Mouse (Mus musculus) hindbrain, embryonic 12.5 days (tissue): ENCODE data around the gene F13b. TPM values are rescaled to one million over a fixed set of nuclear protein-coding genes. Genes with fewer than 3 reads are reported as not detected.

Experiments used
- ATAC-seq: fragments of 200-750 bp; cut with Nextera tagmentation; 2 replicates; pipeline ENCODE4 v1.8.0; 2017; ENCODE audit warnings: moderate TSS enrichment; ENCODE audit not compliant: low FRiP score
- H3K27ac ChIP-seq: fragments of 300-500 bp; sonication (generic); 2 replicates; pipeline ENCODE4 v1.5.1; 2016; ENCODE audit warnings: mild to moderate bottlenecking
- H3K27me3 ChIP-seq: fragments of 300-500 bp; sonication (generic); 2 replicates; pipeline ENCODE4 v1.6.1; 2016; ENCODE audit warnings: mild to moderate bottlenecking
- H3K36me3 ChIP-seq: fragments of 300-500 bp; sonication (generic); 2 replicates; pipeline ENCODE4 v1.6.1; 2016; ENCODE audit warnings: mild to moderate bottlenecking
- H3K4me1 ChIP-seq: fragments of 300-500 bp; sonication (generic); 2 replicates; pipeline ENCODE4 v1.6.1; 2016
- H3K4me2 ChIP-seq: fragments of 300-500 bp; sonication (generic); replicated peaks from 2 replicates; pipeline ENCODE4 v1.6.1; 2016; ENCODE audit warnings: mild to moderate bottlenecking
- H3K4me3 ChIP-seq: fragments of 300-500 bp; sonication (generic); 2 replicates; pipeline ENCODE4 v1.5.1; 2016; ENCODE audit warnings: mild to moderate bottlenecking
- H3K9ac ChIP-seq: fragments of 300-500 bp; sonication (generic); 2 replicates; pipeline ENCODE4 v1.6.1; 2016; ENCODE audit warnings: mild to moderate bottlenecking, moderate library complexity
- H3K9me3 ChIP-seq: fragments of 300-500 bp; sonication (generic); replicated peaks from 2 replicates; pipeline ENCODE4 v1.6.1; 2016; ENCODE audit warnings: mild to moderate bottlenecking
- WGBS: fragments of 180-500 bp; shearing (Covaris S2); methylation state at CpG from one replicate; pipeline ENCODE4 v1.1.7; 2016; 5-methylcytosine and 5-hydroxymethylcytosine counted together
- polyA plus RNA-seq: library from polyadenylated mRNA; unstranded; fragments of >200 nt; fragmentation: Nextera tagmentation; extraction: Ambion mirVana; gene quantifications from 2 replicates; pipeline ENCODE4 v1.2.1, GENCODE M21; 2016

Gene F13b
- polyA plus RNA-seq, 1 experiment from 2014 or later, result not detected

DNA sequence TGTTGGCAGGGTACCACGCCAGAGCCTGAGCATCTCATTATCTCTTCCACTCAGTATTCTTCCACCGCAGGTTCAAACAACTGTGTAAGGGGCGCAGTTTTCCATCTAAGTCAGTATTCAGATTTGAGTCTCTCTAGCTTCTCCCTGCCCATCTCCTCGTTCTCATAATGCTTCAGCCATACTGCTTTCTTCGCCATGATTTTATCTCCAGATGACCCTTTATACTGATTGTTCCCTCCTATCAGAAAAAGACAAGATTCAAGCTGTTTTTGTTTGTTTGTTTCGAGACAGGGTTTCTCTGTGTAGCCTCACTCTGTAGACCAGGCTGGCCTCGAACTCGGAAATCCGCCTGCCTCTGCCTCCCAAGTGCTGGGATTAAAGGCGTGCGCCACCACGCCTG is 13.1 kb downstream of the F13b start:
- Histone ChIP-seq H3K9me3 (no peaks in the 10 kb centered on the region), H3K36me3 (no peaks in the 10 kb centered on the region), H3K4me2 (no peak overlapping the region), H3K4me3 (no peak overlapping the region), H3K27me3 (no peaks in the 10 kb centered on the region), H3K27ac (no peak overlapping the region), H3K4me1 (no peaks in the 10 kb centered on the region), H3K9ac (no peak overlapping the region)
- ATAC-seq, result no peak
- 91% methylated on average over 12 of the region's 12 CpGs for WGBS

DNA sequence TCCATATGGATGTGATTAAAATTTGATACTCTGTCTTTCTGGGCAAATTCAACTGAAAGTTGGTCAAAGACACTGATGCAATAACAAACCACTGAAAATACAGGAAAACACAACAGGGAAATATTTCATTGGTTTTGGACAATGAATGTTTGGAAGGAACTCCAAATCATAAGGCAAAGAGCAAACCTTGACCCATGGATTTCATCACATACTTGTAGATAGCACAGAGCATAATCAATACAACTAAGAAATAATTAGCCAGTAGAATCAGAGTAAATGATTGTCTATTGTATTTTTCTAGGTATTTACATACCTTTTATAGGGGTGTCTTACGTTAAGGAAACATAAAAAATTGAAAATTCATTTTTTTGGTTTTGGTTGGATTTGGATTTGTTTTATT is 47.0 kb downstream of the F13b start:
- Histone ChIP-seq H3K4me2 (no peak overlapping the region), H3K27me3 (no peaks in the 10 kb centered on the region), H3K4me1 (no peaks in the 10 kb centered on the region), H3K4me3 (no peak overlapping the region), H3K27ac (no peak overlapping the region), H3K36me3 (no peaks in the 10 kb centered on the region), H3K9ac (no peak overlapping the region), H3K9me3 (no peaks in the 10 kb centered on the region)
- WGBS, result 91% methylated on average over 1 of the region's 1 CpGs
- no peak for ATAC-seq

DNA sequence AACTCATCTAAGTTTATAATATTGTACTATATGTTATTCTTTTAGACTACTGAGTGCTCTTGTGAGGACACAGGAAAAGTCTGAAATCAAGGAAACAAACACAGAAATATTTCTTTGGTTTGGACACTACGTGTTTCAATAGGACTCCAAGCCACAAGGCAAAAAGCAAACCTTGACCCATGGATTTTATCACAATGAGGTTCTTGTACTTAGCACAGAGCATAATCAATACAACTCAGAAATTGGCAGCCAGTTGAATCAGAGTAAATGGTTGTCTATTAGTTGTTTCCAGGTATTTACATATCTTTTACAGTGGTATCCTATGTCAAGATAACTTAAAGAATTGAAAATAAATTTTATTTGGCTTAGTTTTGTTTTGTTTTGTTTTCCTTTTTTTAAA is 49.8 kb downstream of the F13b start:
- Histone ChIP-seq H3K4me3 (no peak overlapping the region), H3K4me2 (no peak overlapping the region), H3K4me1 (no peaks in the 10 kb centered on the region), H3K27ac (no peak overlapping the region), H3K27me3 (no peaks in the 10 kb centered on the region), H3K36me3 (no peaks in the 10 kb centered on the region), H3K9ac (no peak overlapping the region), H3K9me3 (no peaks in the 10 kb centered on the region)
- WGBS, result 78% methylated on average over 1 of the region's 1 CpGs
- ATAC-seq, result no peak

DNA sequence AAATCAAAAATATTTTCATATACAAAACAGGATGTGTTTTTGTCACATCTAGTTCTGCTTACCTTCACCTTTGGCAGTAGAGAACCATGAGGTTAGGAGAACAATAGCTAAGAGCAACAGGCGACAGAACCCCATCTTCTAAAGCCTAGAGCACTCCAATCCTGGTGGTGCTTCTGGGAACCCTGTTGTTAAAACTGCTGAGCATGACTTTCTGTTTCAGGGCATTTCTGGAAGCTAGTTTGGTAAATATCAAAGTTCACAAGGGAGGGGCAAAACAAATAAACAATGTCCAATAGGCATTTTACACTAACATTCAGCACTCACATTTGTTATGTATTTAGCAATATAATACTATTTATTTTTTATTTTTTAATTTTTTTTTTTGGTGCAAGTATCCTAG is 58.5 kb downstream of the F13b start, which contains the start of gene Cfhr1:
TSS of gene Cfhr1 (minus strand) at position 249 of the 400 bp plus-strand sequence.
- H3K27ac ChIP-seq, result no peak within 1 kb of the TSS
- H3K4me3 ChIP-seq, result no peak within 1 kb of the TSS
- WGBS, result 42% methylated on average over 1 of the region's 1 CpGs
- no peak for ATAC-seq
- no peak within 1 kb of the TSS for H3K9ac ChIP-seq
- H3K9me3 ChIP-seq, result no peaks in the 10 kb centered on the region
- H3K4me1 ChIP-seq, result no peaks in the 10 kb centered on the region
- H3K36me3 ChIP-seq, result no peaks in the 10 kb centered on the region
- no peaks in the 10 kb centered on the region for H3K27me3 ChIP-seq
- no peak within 1 kb of the TSS for H3K4me2 ChIP-seq

Other genes starting within 250 kb of the F13b start
- gene Crb1, start 124.6 kb upstream of the F13b start, polyA plus RNA-seq, result 2.1 and 3.0 TPM in 2 replicates
- 19.2 and 20.8 TPM in 2 replicates for gene Zbtb41, start 79.4 kb upstream of the F13b start, polyA plus RNA-seq
- gene Aspm, start 46.9 kb upstream of the F13b start, polyA plus RNA-seq, result 18.5 and 19.1 TPM in 2 replicates
- gene Cfhr1, start 58.6 kb downstream of the F13b start, polyA plus RNA-seq, result not detected in 2 replicates